Mouse (Mus musculus): ENCODE results near the gene 9830107B12Rik. TPM values are rescaled to one million over a fixed set of nuclear protein-coding genes. Genes with fewer than 3 reads are reported as not detected.

The 9830107B12Rik gene
- total RNA-seq, 2 experiments from 2014 or later: 0.13 TPM; not detected in 1

DNA sequence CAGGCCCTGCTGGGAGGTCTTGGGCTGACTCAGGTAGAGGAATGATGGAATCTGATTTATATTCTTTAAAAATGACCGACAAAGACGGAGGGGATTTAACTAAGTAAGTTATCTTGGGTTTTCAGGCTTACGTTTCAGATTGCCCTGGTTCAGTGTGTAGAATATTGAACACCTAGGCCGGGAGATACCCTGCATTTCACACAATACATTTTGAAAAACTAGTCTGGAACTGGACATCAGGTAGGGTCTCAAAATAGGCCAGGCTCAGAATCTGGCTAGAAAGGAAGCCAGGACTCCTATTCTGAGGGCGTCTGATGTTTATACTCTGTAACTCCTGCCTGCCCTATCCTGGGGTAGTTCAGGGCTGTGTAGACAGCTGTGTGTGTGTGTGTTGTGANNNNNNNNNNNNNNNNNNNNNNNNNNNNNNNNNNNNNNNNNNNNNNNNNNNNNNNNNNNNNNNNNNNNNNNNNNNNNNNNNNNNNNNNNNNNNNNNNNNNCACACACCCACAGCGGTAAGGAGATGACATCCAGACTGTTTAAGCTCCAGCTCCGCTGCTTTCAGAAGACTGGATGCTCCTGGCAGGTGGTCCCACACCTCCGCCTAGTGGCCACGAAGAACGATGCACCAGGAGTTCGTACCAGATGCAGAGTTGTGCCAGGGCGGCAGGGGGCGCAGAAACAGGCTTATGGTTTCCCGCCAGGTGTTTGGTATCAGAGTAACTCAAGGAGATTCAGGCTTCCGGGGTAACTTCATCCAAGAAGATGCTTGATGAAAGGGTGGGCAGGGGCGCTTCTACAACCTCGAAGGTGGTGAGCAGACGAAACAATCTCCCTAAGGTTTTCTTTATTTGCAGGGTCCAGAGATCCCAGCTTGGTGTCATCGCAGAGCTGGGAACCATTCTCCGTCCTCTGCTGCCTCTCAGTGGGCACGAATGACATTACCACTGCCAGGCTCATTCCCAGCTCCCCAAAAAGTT is 45.3 kb downstream of the 9830107B12Rik start:
- peak overlapping the region; percentile 54 for H3K4me3 ChIP-seq
- no peak overlapping the region for H3K27ac ChIP-seq
- intact Hi-C loops (cut with DNase I): loop anchor here (1.0 to 5.0 kb wide), 4 partner anchors 56 to 308 kb away; no protein-coding TSS in a partner anchor
- TF ChIP-seq CTCF (IDR thresholded peaks at IDR 0.05): peak; percentile 69
- peak; percentile 87 for DNase-seq

DNA sequence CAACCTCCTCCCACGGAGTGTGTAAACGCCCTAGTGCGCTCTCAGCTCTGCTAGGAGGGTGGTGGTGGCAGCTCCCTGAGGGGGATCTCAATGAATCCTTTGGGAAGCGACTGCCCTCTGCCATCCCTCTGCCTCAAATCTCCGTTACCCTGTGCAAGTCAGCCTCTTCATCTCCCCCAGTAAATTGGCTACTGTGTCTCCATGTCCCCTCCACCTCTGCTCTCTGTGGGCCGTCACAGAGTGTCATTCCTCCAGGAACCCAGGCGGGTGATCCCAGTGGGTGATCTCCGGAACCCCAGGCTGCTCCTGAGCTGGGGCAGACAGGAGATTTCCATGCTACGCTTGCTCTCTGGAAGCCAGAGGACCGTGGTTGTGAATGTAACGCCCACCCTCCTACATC is 46.8 kb downstream of the 9830107B12Rik start:
- no peak for TF ChIP-seq CTCF (IDR thresholded peaks at IDR 0.05)
- no peak for DNase-seq
- no peak overlapping the region for H3K27ac ChIP-seq
- intact Hi-C loops (cut with DNase I): no loop called here
- H3K4me3 ChIP-seq: no peak overlapping the region

DNA sequence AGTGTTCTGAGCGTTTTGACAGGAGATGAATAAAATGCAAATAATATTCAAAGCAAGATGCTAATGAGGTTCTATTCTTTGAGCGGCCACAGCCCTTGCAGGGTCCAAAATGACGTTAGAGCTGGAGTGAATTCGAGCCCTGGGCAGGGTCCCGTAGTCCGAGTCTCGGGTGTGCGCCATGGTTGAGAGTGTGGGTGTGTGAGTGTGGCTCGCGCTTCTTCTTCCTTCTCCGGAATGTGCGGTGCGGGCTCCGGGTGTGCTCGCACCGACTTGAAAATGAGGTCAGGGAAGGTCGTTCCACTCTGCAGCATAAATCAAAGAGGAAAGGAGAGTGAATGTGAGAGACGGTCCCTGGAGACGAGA is 47.6 kb downstream of the 9830107B12Rik start:
- intact Hi-C loops (cut with DNase I): no loop called here
- Histone ChIP-seq H3K27ac (no peak overlapping the region), H3K4me3 (peak overlapping the region; percentile 54)
- peak; percentile 22 for DNase-seq
- no peak for TF ChIP-seq CTCF (IDR thresholded peaks at IDR 0.05)

DNA sequence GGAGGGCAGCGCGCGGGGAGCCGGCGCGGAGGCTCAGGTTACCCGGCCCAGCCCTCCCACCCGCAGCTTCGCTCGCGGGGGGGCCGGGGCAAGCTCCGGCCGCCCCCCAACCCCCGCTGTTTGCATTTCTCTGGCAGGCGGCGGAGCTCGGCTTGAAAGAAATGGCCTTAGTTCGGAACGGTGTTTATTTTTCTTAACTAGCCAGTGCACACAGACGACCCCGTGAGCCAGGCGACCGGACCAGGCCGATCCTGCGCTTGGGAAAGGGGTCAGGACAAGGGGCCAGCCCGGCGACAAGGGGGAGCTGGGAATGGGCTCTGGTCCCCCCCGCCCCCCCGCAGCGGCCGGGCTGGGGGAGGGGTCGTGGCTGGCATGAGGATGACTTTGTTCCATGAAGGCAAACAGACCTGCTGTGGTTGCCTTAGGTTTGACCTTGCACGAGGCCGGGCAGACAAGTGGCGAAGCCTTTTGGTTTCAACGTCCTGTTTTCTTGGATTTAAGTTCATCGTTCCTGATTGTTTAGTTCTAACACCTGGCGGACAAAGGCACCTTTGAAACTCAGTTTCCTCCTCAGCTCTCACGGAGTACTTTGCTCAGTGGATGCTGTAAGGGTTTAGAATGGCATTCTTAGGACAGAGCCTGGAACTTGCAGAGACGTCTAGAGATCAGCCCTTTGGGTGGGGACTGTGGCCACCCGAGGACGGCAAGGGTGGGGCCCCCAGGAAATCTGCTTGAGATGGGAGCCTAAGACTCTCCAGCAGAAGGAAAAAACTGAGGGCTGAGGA is 48.1 kb downstream of the 9830107B12Rik start:
- Histone ChIP-seq H3K4me3 (peak overlapping the region; percentile 54), H3K27ac (no peak overlapping the region)
- TF ChIP-seq CTCF (IDR thresholded peaks at IDR 0.05): no peak
- intact Hi-C loops (cut with DNase I): no loop called here
- DNase-seq: peak; percentile 17

DNA sequence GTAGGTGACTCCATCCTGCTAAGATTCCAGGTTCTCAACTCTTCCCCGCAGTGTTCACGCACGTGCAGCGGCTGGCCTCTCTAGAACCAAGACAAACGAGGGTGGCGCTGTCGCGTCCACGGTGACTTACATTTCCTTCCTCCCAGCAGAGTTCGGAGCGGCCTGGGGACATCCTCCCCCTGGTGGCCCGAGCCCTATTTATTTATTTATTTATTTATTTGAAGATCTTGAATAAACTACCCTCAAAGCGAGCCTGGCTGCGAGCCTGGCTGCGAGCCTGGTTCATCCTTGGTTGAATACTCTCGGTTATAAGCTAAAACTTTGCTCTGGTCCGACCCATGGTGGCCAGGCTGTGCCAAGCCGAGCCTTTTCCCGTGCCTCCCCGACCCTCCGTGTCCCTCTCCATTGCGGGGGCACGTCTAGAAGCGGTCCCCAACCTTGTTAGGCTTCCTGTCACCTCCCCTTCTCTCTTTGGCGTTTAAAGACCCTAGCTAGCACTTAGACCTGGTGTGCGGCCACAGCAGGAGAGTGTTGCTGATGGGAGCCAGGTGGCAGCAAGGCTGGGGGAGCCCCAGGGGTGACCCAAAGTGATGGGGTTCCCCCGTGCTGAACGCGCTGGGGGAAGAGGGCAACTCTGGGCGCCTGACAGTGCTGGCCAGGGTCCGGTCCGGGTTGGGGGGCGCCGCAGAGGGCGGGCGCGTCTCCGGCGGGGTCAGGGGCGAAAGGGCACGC is 48.9 kb downstream of the 9830107B12Rik start:
- TF ChIP-seq CTCF (IDR thresholded peaks at IDR 0.05): peak; percentile 48
- DNase-seq: peak; percentile 67
- H3K4me3 ChIP-seq: peak overlapping the region; percentile 54
- intact Hi-C loops (cut with DNase I): no loop called here
- no peak overlapping the region for H3K27ac ChIP-seq

DNA sequence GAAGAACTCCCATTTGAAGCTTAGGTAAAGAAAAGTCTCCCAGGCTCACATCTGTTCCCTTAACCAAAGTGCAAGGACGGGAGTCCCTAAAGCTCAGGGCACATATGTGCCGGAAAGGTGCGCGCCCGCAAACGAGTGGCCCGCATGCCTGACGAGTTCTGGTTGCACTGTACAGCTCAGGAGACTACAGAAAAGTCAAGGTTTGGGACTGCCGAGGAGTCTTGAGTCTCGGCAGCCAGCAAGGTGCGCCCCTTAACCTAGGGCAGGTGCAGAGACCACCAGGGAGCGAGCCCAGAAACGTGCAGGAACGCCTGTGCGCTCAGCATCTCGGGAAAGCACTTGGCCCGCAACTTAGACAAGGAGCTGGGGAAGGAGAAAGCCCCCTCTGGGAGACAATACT is 49.7 kb downstream of the 9830107B12Rik start:
- Histone ChIP-seq H3K27ac (no peak overlapping the region), H3K4me3 (peak overlapping the region; percentile 29; the same call in 1 of the 2 replicates)
- TF ChIP-seq CTCF (IDR thresholded peaks at IDR 0.05): no peak
- no peak for DNase-seq
- intact Hi-C loops (cut with DNase I): no loop called here

DNA sequence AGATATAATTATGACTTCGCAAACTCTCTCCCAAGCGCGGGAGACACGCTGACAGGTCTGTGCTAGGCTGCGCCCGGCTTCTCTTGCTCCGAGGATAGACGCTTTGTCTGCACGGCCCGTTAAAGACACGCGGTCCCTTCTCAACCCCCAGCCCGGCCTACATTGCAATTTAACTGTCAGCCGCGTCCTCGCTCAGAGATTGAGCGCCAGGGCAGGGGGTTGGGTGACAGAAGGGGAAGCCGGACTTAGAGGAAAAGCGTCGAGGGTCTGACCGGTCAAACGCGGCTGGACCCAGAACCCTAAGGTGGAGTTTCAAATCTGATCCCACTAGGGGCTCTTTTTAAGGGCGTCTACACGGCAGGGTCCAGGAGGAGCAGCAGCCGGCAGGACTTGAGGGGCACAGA is 50.3 kb downstream of the 9830107B12Rik start:
- no peak overlapping the region; the same call in 1 of the 2 replicates for H3K4me3 ChIP-seq
- H3K27ac ChIP-seq: no peak overlapping the region
- intact Hi-C loops (cut with DNase I): no loop called here

DNA sequence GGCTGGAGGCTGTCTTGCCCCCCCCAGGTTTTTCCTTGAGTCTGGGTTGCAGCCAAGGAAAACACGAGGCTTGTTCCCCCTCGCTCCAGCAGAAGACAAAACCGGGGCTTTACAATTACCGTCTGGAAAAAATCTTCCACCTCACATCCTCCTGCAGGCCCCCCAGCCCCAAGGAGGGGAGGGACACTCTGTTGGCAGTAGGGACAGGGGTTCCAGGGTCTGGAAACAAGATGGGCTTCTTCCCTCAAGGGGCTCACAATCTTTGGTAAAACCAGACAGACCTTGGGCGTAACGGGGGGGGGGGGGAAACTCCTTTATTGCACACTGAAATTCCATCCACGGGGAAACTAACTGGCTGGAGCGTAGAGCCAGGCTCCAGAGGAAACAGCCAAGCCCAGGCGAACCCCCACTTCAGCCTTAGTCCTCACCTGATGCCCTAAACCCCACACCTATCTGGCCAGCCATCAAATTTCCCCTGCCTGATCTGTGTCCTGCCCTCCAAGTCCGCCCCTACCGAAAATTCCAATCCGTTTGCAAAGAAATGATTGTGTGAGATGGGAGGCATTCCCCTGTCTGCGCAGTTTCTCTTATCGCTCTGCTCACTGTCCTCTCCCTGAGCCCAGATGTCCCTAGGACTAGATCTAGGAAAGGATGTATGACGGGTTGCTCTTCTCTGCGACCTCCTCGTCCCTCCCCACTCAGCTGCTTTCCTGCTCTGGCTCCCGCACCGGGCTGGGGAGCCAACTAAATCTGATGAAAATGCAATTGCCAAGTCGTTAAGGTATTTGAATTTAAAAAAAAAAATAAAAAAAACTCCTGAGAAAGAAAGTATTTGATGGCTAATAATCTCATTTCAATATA is 51.0 kb downstream of the 9830107B12Rik start:
- no peak overlapping the region for H3K27ac ChIP-seq
- intact Hi-C loops (cut with DNase I): no loop called here
- DNase-seq: no peak
- TF ChIP-seq CTCF (IDR thresholded peaks at IDR 0.05): no peak
- no peak overlapping the region for H3K4me3 ChIP-seq

More for the DNA sequence above, 50.3 kb downstream of the 9830107B12Rik start:
- DNase-seq: peak; percentile 17
- TF ChIP-seq CTCF (IDR thresholded peaks at IDR 0.05): no peak

DNA sequence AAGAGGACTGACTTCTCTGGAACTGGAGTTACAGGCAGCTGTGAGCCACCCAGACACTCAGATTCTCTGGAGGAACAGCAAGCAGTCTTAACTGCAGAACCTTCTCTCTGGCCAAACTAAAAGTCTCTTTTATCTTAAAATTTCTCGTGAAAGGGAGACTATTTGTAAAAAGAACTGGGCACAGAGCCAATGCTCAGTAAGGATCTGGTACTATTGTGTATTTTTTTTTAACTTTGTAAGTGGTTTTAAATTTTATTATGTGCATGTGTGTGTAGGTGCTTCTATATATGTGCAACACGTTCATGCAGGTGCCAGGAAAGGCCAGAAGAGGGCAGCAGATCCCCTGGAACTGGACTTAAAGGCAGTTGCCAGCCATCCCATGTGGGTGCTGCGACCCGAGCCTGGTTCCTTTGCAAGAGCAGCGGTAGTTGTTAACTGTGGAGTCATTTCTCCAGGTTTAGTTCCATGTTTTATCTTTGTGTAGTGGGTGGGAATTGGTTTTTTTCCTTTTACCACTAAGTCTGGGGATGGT is 52.7 kb downstream of the 9830107B12Rik start:
- TF ChIP-seq CTCF (IDR thresholded peaks at IDR 0.05): peak; percentile 17; the same call in 1 of the 2 replicates
- Histone ChIP-seq H3K4me3 (no peak overlapping the region), H3K27ac (no peak overlapping the region)
- intact Hi-C loops (cut with DNase I): no loop called here
- DNase-seq: no peak

DNA sequence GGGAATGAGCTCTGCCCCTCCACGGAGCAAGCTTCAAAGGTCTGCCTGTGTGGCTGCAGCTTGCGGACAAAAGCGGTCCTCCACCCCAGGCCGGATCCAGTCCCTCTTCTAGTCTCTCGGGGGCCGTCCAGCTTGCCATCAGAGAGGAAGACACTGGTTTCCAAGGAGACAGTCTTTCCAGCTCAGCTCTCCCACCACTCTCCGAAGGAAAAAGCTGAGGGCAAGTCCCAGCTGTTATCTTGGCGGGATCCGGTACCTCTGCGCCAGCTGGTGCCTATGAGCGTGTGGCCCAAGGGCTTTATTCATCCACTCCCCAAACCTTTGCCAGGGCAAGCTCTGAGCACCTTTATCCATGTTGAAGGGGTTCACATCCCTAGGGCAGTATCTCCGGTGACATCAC is 55.8 kb downstream of the 9830107B12Rik start:
- Histone ChIP-seq H3K27ac (no peak overlapping the region), H3K4me3 (no peak overlapping the region)
- TF ChIP-seq CTCF (IDR thresholded peaks at IDR 0.05): no peak
- no peak for DNase-seq
- intact Hi-C loops (cut with DNase I): no loop called here

DNA sequence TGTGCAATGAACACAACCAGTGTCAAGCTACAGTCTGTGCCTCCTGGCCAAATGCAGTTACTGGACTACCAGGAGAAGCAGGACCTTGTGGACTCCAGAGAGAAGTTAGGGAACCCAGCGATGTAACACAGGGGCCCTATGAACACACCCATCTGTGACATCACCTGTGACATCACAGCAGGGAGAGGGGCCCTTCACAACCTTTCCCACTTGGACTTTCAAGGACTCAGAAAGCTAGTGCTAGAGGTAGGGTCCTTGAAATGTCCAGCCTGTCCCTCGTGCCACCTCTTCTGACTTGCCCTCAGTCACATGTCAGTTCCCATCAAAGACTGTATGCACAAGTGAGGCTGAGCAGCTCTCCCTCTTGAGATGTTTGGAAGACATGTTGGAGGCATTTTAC is 56.6 kb downstream of the 9830107B12Rik start:
- DNase-seq: no peak
- no peak for TF ChIP-seq CTCF (IDR thresholded peaks at IDR 0.05)
- Histone ChIP-seq H3K4me3 (no peak overlapping the region), H3K27ac (no peak overlapping the region)
- intact Hi-C loops (cut with DNase I): no loop called here

All from gastrocnemius, adult 2 months (tissue).